Mouse (Mus musculus) right cerebral cortex, postnatal 4 days (tissue): ENCODE measurements around the gene Lrrc7.

Source experiments
- DNase-seq: peaks from one replicate; pipeline ENCODE4 v3.0.0-alpha.2; 2022

Gene Lrrc7

GRCm38 (mm10) chr3:158061811-158062523 lies 500.1 kb downstream of the Lrrc7 start:
- DNase-seq: no peak

GRCm38 (mm10) chr3:158060621-158061291 lies 501.3 kb downstream of the Lrrc7 start:
- DNase-seq: no peak

- DNase-seq: no peak
Measured at GRCm38 (mm10) chr3:158049508-158049907, 512.5 kb downstream of the Lrrc7 start.

GRCm38 (mm10) chr3:158040755-158041154 lies 521.3 kb downstream of the Lrrc7 start:
- no peak for DNase-seq

GRCm38 (mm10) chr3:158038106-158038505 lies 523.9 kb downstream of the Lrrc7 start:
- DNase-seq: no peak

- DNase-seq: peak; percentile 94
Measured at GRCm38 (mm10) chr3:158036329-158036988, 525.6 kb downstream of the Lrrc7 start, which contains the start of the genes Srsf11 and Lrrc40. Srsf11 (minus strand) TSS chr3:158036639. Lrrc40 (plus strand) TSS chr3:158036662.

- DNase-seq: no peak
Measured at GRCm38 (mm10) chr3:158035866-158036265, 526.2 kb downstream of the Lrrc7 start.
